Mouse (Mus musculus): ENCODE measurements around the gene Vmp1. TPM values are rescaled to one million over a fixed set of nuclear protein-coding genes. Genes with fewer than 3 reads are reported as not detected.

Vmp1 gene
- polyA plus RNA-seq, 1 experiment from 2014 or later: 103 TPM

DNA sequence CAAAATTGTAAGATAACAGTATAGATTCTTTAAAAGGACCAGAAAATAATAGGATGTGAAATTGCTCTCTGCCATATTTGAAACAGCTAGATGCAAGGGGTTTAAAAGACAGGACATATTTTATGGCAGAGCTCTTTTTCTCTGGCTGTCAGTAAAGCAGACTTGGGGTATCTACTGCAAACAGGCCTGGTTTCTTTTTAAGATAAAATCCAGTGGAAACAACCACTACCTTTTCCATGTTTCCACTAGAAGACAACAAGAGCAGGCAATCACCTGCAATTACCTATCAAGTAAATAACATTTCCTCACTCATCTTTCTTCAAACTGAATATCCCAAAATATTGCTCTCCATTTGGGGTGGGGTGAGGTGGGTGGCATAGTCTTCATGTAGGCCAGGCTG is 19.7 kb downstream of the Vmp1 start:
- no peaks in the 10 kb centered on the region for H3K4me1 ChIP-seq (replicated peaks; ENCODE audit: control insufficient read depth, insufficient read depth, low read length)
- peaks cover 10% of the 10 kb centered on the region for H3K36me3 ChIP-seq (ENCODE audit: control insufficient read depth, insufficient read depth)
- no peak overlapping the region for H3K9ac ChIP-seq (replicated peaks; ENCODE audit: low read depth, low read length)
- ATAC-seq: no peak
- no peaks in the 10 kb centered on the region for H3K9me3 ChIP-seq (ENCODE audit: control insufficient read depth, low read length)
- H3K4me3 ChIP-seq (replicated peaks; ENCODE audit: low read length): no peak overlapping the region
- H3K4me2 ChIP-seq (ENCODE audit: low read length): no peak overlapping the region
- H3K27me3 ChIP-seq (replicated peaks; ENCODE audit: control insufficient read depth, insufficient read depth, low read length): no peaks in the 10 kb centered on the region
- no peak overlapping the region for H3K27ac ChIP-seq (ENCODE audit: low read length)

DNA sequence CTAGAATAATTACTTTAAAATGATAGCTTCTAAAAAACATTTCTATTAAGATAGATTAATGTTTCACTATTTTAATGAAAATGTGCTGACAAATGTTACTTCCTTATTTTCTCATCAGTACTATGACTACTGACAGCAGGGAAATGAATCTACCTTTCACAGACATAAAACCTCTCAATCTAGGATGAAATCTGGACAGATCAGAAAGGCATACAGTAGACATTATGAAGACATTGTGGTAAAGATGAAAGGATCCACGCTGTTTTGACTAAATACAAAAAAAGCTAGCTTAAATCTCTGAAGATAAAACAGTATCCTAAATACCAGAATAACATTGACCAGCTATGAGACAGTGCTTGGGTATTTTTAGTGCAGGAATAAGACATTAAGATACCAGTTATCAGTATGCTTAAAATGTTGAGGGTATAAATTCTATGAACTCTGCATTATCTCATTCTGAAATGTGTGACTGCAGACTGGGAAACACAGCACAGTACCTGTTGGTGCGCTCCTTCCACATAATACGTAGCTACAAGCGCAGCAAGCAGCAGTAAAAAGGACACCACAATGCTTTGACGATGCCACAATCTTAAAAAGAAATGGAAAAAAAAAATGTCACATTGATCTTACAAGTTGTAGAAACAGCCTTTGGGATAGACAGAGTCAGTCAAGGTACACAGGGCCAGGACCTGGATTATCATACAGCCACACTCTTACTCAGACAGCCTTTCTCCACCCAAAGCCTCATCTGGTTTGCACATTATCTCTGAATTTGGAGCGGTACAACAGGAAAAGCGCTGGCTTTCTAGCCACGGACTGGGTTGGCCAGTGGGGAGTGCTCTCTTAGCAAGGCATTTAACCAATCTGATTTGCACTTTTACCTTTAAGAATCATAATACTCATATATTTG is 20.4 kb downstream of the Vmp1 start:
- WGBS: 92% methylated on average over 8 of the region's 8 CpGs
- H3K36me3 ChIP-seq (ENCODE audit: control insufficient read depth, insufficient read depth): peaks cover 11% of the 10 kb centered on the region
- no peaks in the 10 kb centered on the region for H3K9me3 ChIP-seq (ENCODE audit: control insufficient read depth, low read length)
- H3K4me2 ChIP-seq (ENCODE audit: low read length): no peak overlapping the region
- H3K27ac ChIP-seq (ENCODE audit: low read length): no peak overlapping the region
- no peaks in the 10 kb centered on the region for H3K4me1 ChIP-seq (replicated peaks; ENCODE audit: control insufficient read depth, insufficient read depth, low read length)
- no peaks in the 10 kb centered on the region for H3K27me3 ChIP-seq (replicated peaks; ENCODE audit: control insufficient read depth, insufficient read depth, low read length)
- no peak overlapping the region for H3K9ac ChIP-seq (replicated peaks; ENCODE audit: low read depth, low read length)
- ATAC-seq: no peak
- no peak overlapping the region for H3K4me3 ChIP-seq (replicated peaks; ENCODE audit: low read length)

DNA sequence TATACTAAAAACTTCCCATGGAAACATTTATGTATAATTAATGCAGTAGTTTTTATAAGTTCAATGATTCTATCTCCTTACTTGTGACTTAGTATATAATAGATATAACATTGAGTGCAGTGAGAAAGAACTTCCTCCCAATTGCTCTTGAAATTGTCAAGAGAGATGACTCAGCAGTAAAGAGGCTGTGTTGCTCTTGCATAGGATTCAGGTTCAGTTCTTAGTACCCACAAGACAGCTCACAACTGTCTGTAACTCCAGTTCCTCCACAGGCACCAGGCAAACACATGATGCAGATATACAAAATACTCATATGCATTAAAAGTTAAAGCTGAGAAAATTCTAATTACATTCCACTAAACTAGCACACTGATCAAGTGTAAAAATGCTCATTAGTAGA is 25.8 kb downstream of the Vmp1 start:
- Histone ChIP-seq H3K9ac (replicated peaks; ENCODE audit: low read depth, low read length) (no peak overlapping the region), H3K27ac (ENCODE audit: low read length) (no peak overlapping the region), H3K27me3 (replicated peaks; ENCODE audit: control insufficient read depth, insufficient read depth, low read length) (no peaks in the 10 kb centered on the region), H3K4me2 (ENCODE audit: low read length) (no peak overlapping the region), H3K36me3 (ENCODE audit: control insufficient read depth, insufficient read depth) (peaks cover 9% of the 10 kb centered on the region), H3K9me3 (ENCODE audit: control insufficient read depth, low read length) (no peaks in the 10 kb centered on the region), H3K4me3 (replicated peaks; ENCODE audit: low read length) (no peak overlapping the region), H3K4me1 (replicated peaks; ENCODE audit: control insufficient read depth, insufficient read depth, low read length) (no peaks in the 10 kb centered on the region)
- no peak for ATAC-seq

DNA sequence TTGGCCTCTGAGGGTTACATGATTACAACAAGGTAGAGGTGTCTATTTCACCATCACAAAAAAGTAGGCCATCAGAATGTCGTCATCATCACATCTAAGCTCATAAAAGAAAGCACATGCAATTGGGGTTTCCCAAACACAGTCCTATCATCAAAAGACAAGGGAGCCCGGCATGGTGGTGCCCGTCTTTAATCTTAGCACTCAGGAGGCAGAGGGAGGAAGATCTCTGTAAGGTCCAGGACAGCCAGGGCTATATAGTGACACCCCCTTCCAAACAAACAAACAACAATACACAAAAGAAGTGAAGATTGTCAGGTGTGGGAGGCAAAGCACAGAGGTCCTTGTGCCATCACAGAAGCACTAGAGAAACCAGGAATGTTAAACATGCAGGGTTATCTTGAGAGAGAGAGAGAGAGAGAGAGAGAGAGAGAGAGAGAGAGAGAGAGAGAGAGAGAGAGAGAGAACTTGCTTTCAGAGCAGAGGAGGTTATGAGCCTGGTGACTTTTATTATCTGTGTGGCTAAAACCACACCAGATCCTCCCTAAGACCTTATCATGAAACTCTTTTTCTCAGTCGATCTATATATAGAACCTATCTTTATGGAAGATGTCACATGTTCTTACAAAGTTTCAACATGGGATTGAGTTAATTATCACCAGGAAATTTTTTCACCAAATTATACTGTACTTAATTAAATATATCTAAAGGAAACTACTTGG is 26.6 kb downstream of the Vmp1 start:
- H3K4me1 ChIP-seq (replicated peaks; ENCODE audit: control insufficient read depth, insufficient read depth, low read length): no peaks in the 10 kb centered on the region

DNA sequence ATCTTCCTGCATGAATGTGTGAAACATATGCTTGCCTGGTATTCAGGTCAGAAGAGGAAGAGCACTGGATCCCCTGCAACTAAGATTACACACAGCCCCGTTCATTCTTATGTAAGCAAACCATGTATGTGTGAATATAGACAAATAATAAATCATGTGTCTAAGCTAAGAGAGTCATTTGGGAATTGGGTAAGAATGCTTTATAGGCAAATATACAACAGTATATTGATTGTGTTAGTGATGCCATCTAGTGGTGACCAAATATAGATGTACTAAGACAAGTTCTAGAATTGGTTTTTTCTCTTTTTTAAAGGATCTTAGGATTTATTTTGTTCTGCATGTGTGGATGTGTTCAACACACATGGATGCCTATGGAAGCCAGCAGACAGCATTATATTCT is 28.0 kb downstream of the Vmp1 start:
- 83% methylated on average over 1 of the region's 1 CpGs for WGBS
- H3K4me3 ChIP-seq (replicated peaks; ENCODE audit: low read length): no peak overlapping the region
- peaks cover 3% of the 10 kb centered on the region; the same call in 1 of the 2 replicates for H3K36me3 ChIP-seq (ENCODE audit: control insufficient read depth, insufficient read depth)
- H3K4me2 ChIP-seq (ENCODE audit: low read length): no peak overlapping the region
- no peak for ATAC-seq
- no peak overlapping the region for H3K9ac ChIP-seq (replicated peaks; ENCODE audit: low read depth, low read length)
- H3K4me1 ChIP-seq (replicated peaks; ENCODE audit: control insufficient read depth, insufficient read depth, low read length): no peaks in the 10 kb centered on the region
- no peak overlapping the region for H3K27ac ChIP-seq (ENCODE audit: low read length)
- H3K9me3 ChIP-seq (ENCODE audit: control insufficient read depth, low read length): no peaks in the 10 kb centered on the region
- H3K27me3 ChIP-seq (replicated peaks; ENCODE audit: control insufficient read depth, insufficient read depth, low read length): no peaks in the 10 kb centered on the region

More for the DNA sequence above, 26.6 kb downstream of the Vmp1 start:
- Histone ChIP-seq H3K36me3 (ENCODE audit: control insufficient read depth, insufficient read depth) (peaks cover 6% of the 10 kb centered on the region), H3K9ac (replicated peaks; ENCODE audit: low read depth, low read length) (no peak overlapping the region), H3K27ac (ENCODE audit: low read length) (no peak overlapping the region), H3K27me3 (replicated peaks; ENCODE audit: control insufficient read depth, insufficient read depth, low read length) (no peaks in the 10 kb centered on the region), H3K4me2 (ENCODE audit: low read length) (no peak overlapping the region), H3K4me3 (replicated peaks; ENCODE audit: low read length) (no peak overlapping the region), H3K9me3 (ENCODE audit: control insufficient read depth, low read length) (no peaks in the 10 kb centered on the region)
- no peak for ATAC-seq
- 90% methylated on average over 4 of the region's 4 CpGs for WGBS

DNA sequence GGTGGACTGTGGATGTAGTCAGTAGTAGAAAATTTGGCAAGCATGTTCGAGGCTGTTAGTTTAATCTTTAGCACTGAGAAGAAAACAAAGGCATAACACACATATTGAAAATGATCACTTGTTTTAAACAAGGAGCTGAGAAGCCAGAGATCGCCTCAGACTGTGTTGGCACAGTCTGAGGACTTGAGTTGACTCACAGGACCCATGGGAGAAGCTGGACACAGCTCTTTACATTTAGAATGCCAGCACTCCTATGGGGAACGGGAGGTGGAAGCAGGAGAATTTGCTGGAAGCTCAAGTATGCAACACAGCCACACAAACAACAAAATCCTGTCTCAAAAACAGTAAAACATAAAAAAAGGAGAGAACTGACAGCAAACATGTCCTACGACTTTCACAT is 29.5 kb downstream of the Vmp1 start:
- ATAC-seq: no peak

DNA sequence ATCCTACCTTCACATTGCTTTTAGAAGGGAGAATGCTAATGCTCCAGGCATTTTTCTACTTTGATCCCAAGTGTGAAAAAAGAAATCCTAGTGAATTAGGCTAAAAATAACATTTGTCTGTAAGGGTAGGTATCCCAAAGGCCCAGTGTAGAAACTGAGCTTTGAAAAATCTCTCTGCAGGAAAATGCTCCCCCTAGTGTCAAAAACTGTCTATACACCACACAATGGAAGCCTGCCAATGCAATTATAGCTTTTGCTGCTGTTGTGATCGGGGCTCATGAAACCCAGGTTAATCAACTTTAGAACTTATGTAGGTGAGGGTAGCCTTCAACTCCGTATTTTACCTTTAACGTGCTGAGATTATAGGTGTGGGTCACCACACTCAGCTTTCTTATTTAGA is 30.2 kb downstream of the Vmp1 start:
- Histone ChIP-seq H3K9ac (replicated peaks; ENCODE audit: low read depth, low read length) (no peak overlapping the region), H3K4me3 (replicated peaks; ENCODE audit: low read length) (no peak overlapping the region), H3K4me2 (ENCODE audit: low read length) (no peak overlapping the region), H3K36me3 (ENCODE audit: control insufficient read depth, insufficient read depth) (no peaks in the 10 kb centered on the region), H3K9me3 (ENCODE audit: control insufficient read depth, low read length) (no peaks in the 10 kb centered on the region), H3K27ac (ENCODE audit: low read length) (no peak overlapping the region), H3K27me3 (replicated peaks; ENCODE audit: control insufficient read depth, insufficient read depth, low read length) (no peaks in the 10 kb centered on the region), H3K4me1 (replicated peaks; ENCODE audit: control insufficient read depth, insufficient read depth, low read length) (no peaks in the 10 kb centered on the region)
- whole genome bisulfite sequencing: 35% methylated on average over 3 of the region's 3 CpGs
- ATAC-seq: no peak

More for the DNA sequence above, 29.5 kb downstream of the Vmp1 start:
- H3K4me3 ChIP-seq (replicated peaks; ENCODE audit: low read length): no peak overlapping the region
- no peak overlapping the region for H3K27ac ChIP-seq (ENCODE audit: low read length)
- no peaks in the 10 kb centered on the region for H3K4me1 ChIP-seq (replicated peaks; ENCODE audit: control insufficient read depth, insufficient read depth, low read length)
- H3K9me3 ChIP-seq (ENCODE audit: control insufficient read depth, low read length): no peaks in the 10 kb centered on the region
- no peak overlapping the region for H3K4me2 ChIP-seq (ENCODE audit: low read length)
- 88% methylated on average over 4 of the region's 4 CpGs for whole genome bisulfite sequencing
- peaks cover 2% of the 10 kb centered on the region; the same call in 1 of the 2 replicates for H3K36me3 ChIP-seq (ENCODE audit: control insufficient read depth, insufficient read depth)
- H3K9ac ChIP-seq (replicated peaks; ENCODE audit: low read depth, low read length): no peak overlapping the region
- H3K27me3 ChIP-seq (replicated peaks; ENCODE audit: control insufficient read depth, insufficient read depth, low read length): no peaks in the 10 kb centered on the region

DNA sequence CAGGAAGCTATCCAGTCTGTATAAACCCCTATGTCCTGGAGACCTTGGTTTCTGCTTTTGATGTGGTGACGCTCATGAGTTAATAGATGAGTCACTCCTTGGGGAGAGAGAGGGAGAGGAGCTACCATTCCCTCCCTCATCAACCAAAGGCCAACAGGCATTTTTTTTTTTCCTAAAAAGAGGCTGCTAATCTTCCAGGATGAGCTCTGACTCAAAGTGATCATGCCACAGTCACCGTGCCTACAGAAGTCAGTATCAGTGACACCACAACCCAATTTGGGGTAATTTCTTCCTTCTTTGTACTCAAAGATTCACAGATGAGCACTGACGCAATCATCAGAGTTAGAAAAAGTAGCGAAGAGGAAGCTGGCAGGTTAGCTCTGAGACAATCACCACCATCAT is 31.1 kb downstream of the Vmp1 start:
- H3K27ac ChIP-seq (ENCODE audit: low read length): no peak overlapping the region
- H3K4me1 ChIP-seq (replicated peaks; ENCODE audit: control insufficient read depth, insufficient read depth, low read length): no peaks in the 10 kb centered on the region
- H3K4me2 ChIP-seq (ENCODE audit: low read length): no peak overlapping the region
- no peaks in the 10 kb centered on the region for H3K9me3 ChIP-seq (ENCODE audit: control insufficient read depth, low read length)
- H3K27me3 ChIP-seq (replicated peaks; ENCODE audit: control insufficient read depth, insufficient read depth, low read length): no peaks in the 10 kb centered on the region
- H3K36me3 ChIP-seq (ENCODE audit: control insufficient read depth, insufficient read depth): no peaks in the 10 kb centered on the region
- ATAC-seq: no peak
- no peak overlapping the region for H3K9ac ChIP-seq (replicated peaks; ENCODE audit: low read depth, low read length)
- no peak overlapping the region for H3K4me3 ChIP-seq (replicated peaks; ENCODE audit: low read length)
- 86% methylated on average over 4 of the region's 4 CpGs for WGBS

DNA sequence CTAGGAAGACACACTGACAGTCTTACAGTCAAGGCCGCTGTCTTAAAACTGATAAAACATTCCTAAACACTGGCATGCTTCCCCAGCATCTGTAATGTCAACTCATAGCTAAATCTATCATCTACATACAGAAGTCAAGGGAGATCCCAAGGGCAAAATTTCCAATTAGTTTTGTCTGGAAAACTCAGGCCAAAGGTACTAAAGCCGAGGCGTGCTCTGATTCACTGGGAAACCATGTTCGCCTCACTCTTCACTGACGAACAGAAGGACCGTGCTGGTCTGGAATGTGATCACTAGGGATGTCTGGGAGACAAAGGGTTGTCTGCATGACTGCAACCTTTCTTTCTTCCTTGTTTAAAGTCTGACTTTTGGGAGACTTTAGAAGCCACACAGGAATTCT is 33.0 kb downstream of the Vmp1 start:
- Histone ChIP-seq H3K27me3 (replicated peaks; ENCODE audit: control insufficient read depth, insufficient read depth, low read length) (no peaks in the 10 kb centered on the region), H3K9ac (replicated peaks; ENCODE audit: low read depth, low read length) (no peak overlapping the region), H3K4me1 (replicated peaks; ENCODE audit: control insufficient read depth, insufficient read depth, low read length) (no peaks in the 10 kb centered on the region), H3K4me3 (replicated peaks; ENCODE audit: low read length) (no peak overlapping the region), H3K36me3 (ENCODE audit: control insufficient read depth, insufficient read depth) (no peaks in the 10 kb centered on the region), H3K9me3 (ENCODE audit: control insufficient read depth, low read length) (no peaks in the 10 kb centered on the region), H3K4me2 (ENCODE audit: low read length) (no peak overlapping the region), H3K27ac (ENCODE audit: low read length) (no peak overlapping the region)
- WGBS: 71% methylated on average over 6 of the region's 6 CpGs
- ATAC-seq: no peak
